Mouse (Mus musculus) liver, embryonic 15.5 days (tissue): ENCODE measurements around the gene Tex48. TPM values are rescaled to one million over a fixed set of nuclear protein-coding genes. Genes with fewer than 3 reads are reported as not detected.

Experiments
- ATAC-seq: fragments of 200-750 bp; cut with Nextera tagmentation; 2 replicates; pipeline ENCODE4 v1.8.0; 2017; ENCODE audit warnings: moderate number of reproducible peaks, mild to moderate bottlenecking, moderate library complexity; ENCODE audit not compliant: insufficient read depth
- H3K27ac ChIP-seq: fragments of 300-500 bp; sonication (generic); replicated peaks from 2 replicates; pipeline ENCODE4 v1.5.1; 2015; ENCODE audit warnings: mild to moderate bottlenecking, inconsistent platforms
- H3K27me3 ChIP-seq: fragments of 300-500 bp; sonication (generic); 2 replicates; pipeline ENCODE4 v1.6.1; 2015; ENCODE audit warnings: mild to moderate bottlenecking, inconsistent platforms
- H3K36me3 ChIP-seq: fragments of 300-500 bp; sonication (generic); replicated peaks from 2 replicates; pipeline ENCODE4 v1.6.1; 2015; ENCODE audit warnings: moderate library complexity, mild to moderate bottlenecking, inconsistent platforms
- H3K4me1 ChIP-seq: fragments of 300-500 bp; sonication (generic); replicated peaks from 2 replicates; pipeline ENCODE4 v1.6.1; 2015; ENCODE audit warnings: inconsistent platforms
- H3K4me2 ChIP-seq: fragments of 300-500 bp; sonication (generic); 2 replicates; pipeline ENCODE4 v1.6.1; 2015; ENCODE audit warnings: moderate library complexity, mild to moderate bottlenecking, inconsistent platforms
- H3K4me3 ChIP-seq: fragments of 300-500 bp; sonication (generic); replicated peaks from 2 replicates; pipeline ENCODE4 v1.5.1; 2015; ENCODE audit warnings: mild to moderate bottlenecking, inconsistent platforms
- H3K9ac ChIP-seq: fragments of 300-500 bp; sonication (generic); 2 replicates; pipeline ENCODE4 v1.6.1; 2015; ENCODE audit warnings: moderate library complexity, mild to moderate bottlenecking, inconsistent platforms
- H3K9me3 ChIP-seq: fragments of 300-500 bp; sonication (generic); replicated peaks from 2 replicates; pipeline ENCODE4 v1.6.1; 2016; ENCODE audit warnings: inconsistent platforms
- WGBS: fragments of 180-500 bp; shearing (Covaris S2); methylation state at CpG from one replicate; pipeline ENCODE4 v1.1.7; 2015; ENCODE audit warnings: mixed read lengths; ENCODE audit not compliant: insufficient replicate concordance; 5-methylcytosine and 5-hydroxymethylcytosine counted together
- polyA plus RNA-seq: library from polyadenylated mRNA; unstranded; fragments of >200 nt; fragmentation: Nextera tagmentation; extraction: Ambion mirVana; gene quantifications from 2 replicates; pipeline ENCODE4 v1.2.1, GENCODE M21; 2015

The Tex48 gene
- not detected in 2 replicates for polyA plus RNA-seq

DNA sequence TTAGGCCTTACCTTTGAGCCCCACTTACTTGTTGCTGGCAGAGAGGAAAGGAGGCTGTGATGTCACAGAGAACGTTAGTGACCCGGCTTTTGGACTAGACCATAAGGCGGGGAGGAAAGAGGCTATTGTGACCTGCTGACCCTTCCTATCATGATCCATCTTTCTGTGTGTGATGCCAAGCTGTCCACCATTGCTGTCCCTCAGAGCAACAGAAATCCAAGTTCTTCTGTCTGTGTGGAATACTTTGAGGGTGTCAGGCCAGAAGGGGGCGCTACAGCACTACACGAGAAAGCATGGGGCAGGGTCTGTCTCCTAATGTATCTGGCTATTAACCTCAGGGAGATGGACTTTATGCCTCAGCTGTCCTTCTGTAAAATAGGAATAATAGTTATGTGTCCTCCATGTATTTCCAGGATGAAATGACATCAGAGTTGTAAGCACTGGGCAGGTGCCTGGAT lies at the start of gene Tex48:
Gene Tex48 (minus strand): TSS at position 51 of the 458 bp plus-strand sequence.
- 50% methylated on average over 5 of the region's 5 CpGs for WGBS
- H3K4me1 ChIP-seq = no peaks in the 10 kb centered on the region
- H3K4me3 ChIP-seq = no peak within 1 kb of the TSS
- no peaks in the 10 kb centered on the region for H3K27me3 ChIP-seq
- no peak for ATAC-seq
- H3K9ac ChIP-seq = no peak within 1 kb of the TSS
- no peak within 1 kb of the TSS for H3K27ac ChIP-seq
- H3K9me3 ChIP-seq = no peaks in the 10 kb centered on the region
- no peak within 1 kb of the TSS for H3K4me2 ChIP-seq
- no peaks in the 10 kb centered on the region for H3K36me3 ChIP-seq

- Histone ChIP-seq H3K4me2 (no peak overlapping the region), H3K4me3 (no peak overlapping the region), H3K9me3 (no peaks in the 10 kb centered on the region), H3K27me3 (no peaks in the 10 kb centered on the region), H3K9ac (no peak overlapping the region), H3K27ac (no peak overlapping the region), H3K36me3 (no peaks in the 10 kb centered on the region), H3K4me1 (no peaks in the 10 kb centered on the region)
- 22% methylated on average over 4 of the region's 4 CpGs for WGBS
- no peak for ATAC-seq
Observed at GRCm38 (mm10) chr4:63668255-63668654, 46.0 kb upstream of the Tex48 start.

GRCm38 (mm10) chr4:63665738-63666137 lies 43.5 kb upstream of the Tex48 start:
- Histone ChIP-seq H3K4me2 (no peak overlapping the region), H3K9me3 (no peaks in the 10 kb centered on the region), H3K27ac (no peak overlapping the region), H3K27me3 (no peaks in the 10 kb centered on the region), H3K36me3 (no peaks in the 10 kb centered on the region), H3K9ac (no peak overlapping the region), H3K4me3 (no peak overlapping the region), H3K4me1 (no peaks in the 10 kb centered on the region)
- WGBS = 72% methylated on average over 7 of the region's 7 CpGs
- ATAC-seq = no peak

DNA sequence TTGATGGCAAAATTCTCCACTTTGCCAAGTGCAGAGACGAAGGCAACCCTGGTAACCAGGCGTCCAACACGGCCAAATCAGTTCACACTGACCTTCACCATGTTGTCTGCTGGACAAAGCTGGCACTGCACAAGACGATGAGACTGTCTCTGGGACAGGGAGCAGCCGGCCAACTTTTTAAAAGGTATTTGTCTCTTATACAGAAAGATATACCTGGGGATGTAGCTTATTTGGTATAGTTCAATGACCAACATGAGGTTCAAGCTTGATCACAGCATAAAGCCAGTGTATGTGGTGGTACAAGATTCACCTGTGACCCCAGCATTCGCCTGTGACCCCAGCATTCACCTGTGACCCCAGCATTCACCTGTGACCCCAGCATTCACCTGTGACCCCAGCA lies 41.1 kb upstream of the Tex48 start, which contains the start of gene Gm11214:
Gene Gm11214 (minus strand): TSS at position 101 of the 400 bp plus-strand sequence.
- H3K4me3 ChIP-seq = no peak within 1 kb of the TSS
- H3K27me3 ChIP-seq = no peaks in the 10 kb centered on the region
- no peak within 1 kb of the TSS for H3K4me2 ChIP-seq
- no peak for ATAC-seq
- no peak within 1 kb of the TSS for H3K9ac ChIP-seq
- WGBS = 63% methylated on average over 6 of the region's 6 CpGs
- no peak within 1 kb of the TSS for H3K27ac ChIP-seq
- no peaks in the 10 kb centered on the region for H3K4me1 ChIP-seq
- H3K9me3 ChIP-seq = no peaks in the 10 kb centered on the region
- no peaks in the 10 kb centered on the region for H3K36me3 ChIP-seq

GRCm38 (mm10) chr4:63661857-63662256 lies 39.6 kb upstream of the Tex48 start:
- no peak overlapping the region for H3K27ac ChIP-seq
- H3K4me3 ChIP-seq = no peak overlapping the region
- H3K27me3 ChIP-seq = no peaks in the 10 kb centered on the region
- H3K9me3 ChIP-seq = no peaks in the 10 kb centered on the region
- no peak overlapping the region for H3K4me2 ChIP-seq
- no peak overlapping the region for H3K9ac ChIP-seq
- no peaks in the 10 kb centered on the region for H3K36me3 ChIP-seq
- H3K4me1 ChIP-seq = no peaks in the 10 kb centered on the region
- ATAC-seq = no peak
- 60% methylated on average over 1 of the region's 1 CpGs for WGBS

- H3K36me3 ChIP-seq = no peaks in the 10 kb centered on the region
Observed at GRCm38 (mm10) chr4:63661426-63661825, 39.2 kb upstream of the Tex48 start.

GRCm38 (mm10) chr4:63659775-63660174 lies 37.5 kb upstream of the Tex48 start:
- H3K27me3 ChIP-seq = no peaks in the 10 kb centered on the region
- H3K4me3 ChIP-seq = no peak overlapping the region
- H3K9me3 ChIP-seq = no peaks in the 10 kb centered on the region
- H3K4me2 ChIP-seq = no peak overlapping the region
- no peak overlapping the region for H3K27ac ChIP-seq
- 66% methylated on average over 1 of the region's 1 CpGs for WGBS
- H3K9ac ChIP-seq = no peak overlapping the region
- no peak for ATAC-seq
- no peaks in the 10 kb centered on the region for H3K36me3 ChIP-seq
- H3K4me1 ChIP-seq = no peaks in the 10 kb centered on the region

More at GRCm38 (mm10) chr4:63661426-63661825, 39.2 kb upstream of the Tex48 start:
- no peak overlapping the region for H3K4me2 ChIP-seq
- 47% methylated on average over 1 of the region's 1 CpGs for WGBS
- ATAC-seq = no peak
- no peaks in the 10 kb centered on the region for H3K27me3 ChIP-seq
- no peak overlapping the region for H3K9ac ChIP-seq
- H3K4me3 ChIP-seq = no peak overlapping the region
- H3K27ac ChIP-seq = no peak overlapping the region
- no peaks in the 10 kb centered on the region for H3K9me3 ChIP-seq
- H3K4me1 ChIP-seq = no peaks in the 10 kb centered on the region

DNA sequence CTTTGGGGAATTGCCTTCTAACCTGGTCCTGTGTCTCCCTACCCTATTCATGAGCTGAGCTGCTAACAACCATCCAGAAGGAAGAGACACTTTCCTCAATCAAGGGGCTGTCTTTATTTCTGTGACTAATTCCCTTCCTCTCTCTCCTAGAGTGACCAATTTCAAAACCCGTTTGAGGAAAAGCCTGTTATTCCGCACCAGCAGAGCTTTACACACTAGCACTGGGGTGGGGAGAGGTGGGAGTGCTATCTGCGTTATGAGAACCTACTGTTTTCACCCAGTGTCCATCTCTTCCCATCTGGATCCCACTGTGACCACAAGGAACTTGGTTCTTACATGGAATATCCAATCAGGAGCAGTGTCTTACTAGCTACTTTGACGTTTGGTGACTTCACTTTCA lies 36.9 kb upstream of the Tex48 start:
- no peak for ATAC-seq
- Histone ChIP-seq H3K27me3 (no peaks in the 10 kb centered on the region), H3K9me3 (no peaks in the 10 kb centered on the region), H3K36me3 (no peaks in the 10 kb centered on the region), H3K4me2 (no peak overlapping the region), H3K27ac (no peak overlapping the region), H3K4me3 (no peak overlapping the region), H3K4me1 (no peaks in the 10 kb centered on the region), H3K9ac (no peak overlapping the region)
- 38% methylated on average over 4 of the region's 4 CpGs for WGBS

DNA sequence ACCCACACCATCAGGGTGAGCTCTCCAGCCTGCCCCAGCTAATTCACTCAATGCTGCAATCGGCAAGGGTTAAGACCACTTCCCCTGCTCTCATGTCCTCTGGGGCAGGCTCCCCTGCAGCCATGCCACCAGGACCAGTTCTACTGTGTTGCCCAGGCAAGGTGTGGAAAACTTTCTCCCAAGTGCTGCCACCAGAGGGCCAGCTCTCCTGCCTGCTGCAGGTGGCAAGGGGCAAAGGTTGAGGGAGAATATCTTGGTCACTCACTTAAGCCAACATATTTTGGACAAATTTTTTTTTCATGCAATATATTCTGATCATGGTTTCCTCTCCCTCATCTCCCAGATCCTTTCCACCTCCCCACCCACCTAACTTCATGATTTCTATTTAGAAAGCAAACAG lies 32.2 kb upstream of the Tex48 start:
- no peaks in the 10 kb centered on the region for H3K36me3 ChIP-seq
- no peaks in the 10 kb centered on the region for H3K4me1 ChIP-seq
- H3K27ac ChIP-seq = no peak overlapping the region
- WGBS = 47% methylated on average over 1 of the region's 1 CpGs
- no peak overlapping the region for H3K4me3 ChIP-seq
- H3K4me2 ChIP-seq = no peak overlapping the region
- no peak for ATAC-seq
- H3K9me3 ChIP-seq = no peaks in the 10 kb centered on the region
- no peaks in the 10 kb centered on the region for H3K27me3 ChIP-seq
- H3K9ac ChIP-seq = no peak overlapping the region

GRCm38 (mm10) chr4:63643956-63644726 lies 21.9 kb upstream of the Tex48 start:
- no peak for ATAC-seq
- H3K9me3 ChIP-seq = no peaks in the 10 kb centered on the region
- H3K9ac ChIP-seq = no peak overlapping the region
- H3K4me2 ChIP-seq = no peak overlapping the region
- no peaks in the 10 kb centered on the region for H3K27me3 ChIP-seq
- H3K36me3 ChIP-seq = no peaks in the 10 kb centered on the region
- H3K4me1 ChIP-seq = no peaks in the 10 kb centered on the region
- H3K27ac ChIP-seq = no peak overlapping the region
- no peak overlapping the region for H3K4me3 ChIP-seq

GRCm38 (mm10) chr4:63639842-63640241 lies 17.6 kb upstream of the Tex48 start:
- Histone ChIP-seq H3K36me3 (no peaks in the 10 kb centered on the region), H3K4me3 (no peak overlapping the region), H3K4me2 (no peak overlapping the region), H3K27me3 (no peaks in the 10 kb centered on the region), H3K9me3 (no peaks in the 10 kb centered on the region), H3K27ac (no peak overlapping the region), H3K4me1 (no peaks in the 10 kb centered on the region), H3K9ac (no peak overlapping the region)
- ATAC-seq = no peak
- 43% methylated on average over 2 of the region's 2 CpGs for WGBS

- H3K27me3 ChIP-seq = no peaks in the 10 kb centered on the region
- H3K4me1 ChIP-seq = no peaks in the 10 kb centered on the region
- H3K9me3 ChIP-seq = no peaks in the 10 kb centered on the region
- no peak for ATAC-seq
- H3K27ac ChIP-seq = no peak overlapping the region
- no peak overlapping the region for H3K9ac ChIP-seq
- no peak overlapping the region for H3K4me2 ChIP-seq
- H3K4me3 ChIP-seq = no peak overlapping the region
- H3K36me3 ChIP-seq = no peaks in the 10 kb centered on the region
- 24% methylated on average over 1 of the region's 1 CpGs for WGBS
Observed at GRCm38 (mm10) chr4:63638603-63639002, 16.4 kb upstream of the Tex48 start.
